Mouse (Mus musculus) testis, adult 2 months (tissue): ENCODE data around the gene Wnt2.

Experiments used
- CTCF ChIP-seq: fragments of 200-500 bp; IDR thresholded peaks from 2 replicates; pipeline ENCODE4 v1.5.1; 2012; ENCODE audit warnings: low read depth, mild to moderate bottlenecking, inconsistent platforms, low read length, moderate library complexity; ENCODE audit not compliant: control insufficient read depth, insufficient read depth, insufficient replicate concordance
- POLR2A ChIP-seq: fragments of 200-500 bp; IDR thresholded peaks from 2 replicates; pipeline ENCODE4 v1.6.1; 2012; ENCODE audit warnings: low read depth, mild to moderate bottlenecking, inconsistent platforms, low read length, moderate library complexity; ENCODE audit not compliant: control insufficient read depth

GRCm38 (mm10) chr6:17941916-17942315 lies 88.5 kb downstream of the Wnt2 start:
- TF ChIP-seq CTCF (no peak), POLR2A (no peak)
